Mouse (Mus musculus) cerebellum, postnatal 36 days (tissue): ENCODE results near the gene Fbxw8.

Experiments used
- DNase-seq, 2 experiments: peaks; one replicate each; pipeline ENCODE4 v3.0.0; 2021 to 2022; ENCODE audit warnings: mixed read lengths in 2 of 2

The Fbxw8 gene

GRCm38 (mm10) chr5:118155565-118155947, 292 bp upstream of the Fbxw8 start:
- DNase-seq, result no peak

GRCm38 (mm10) chr5:118149711-118150110, 5.6 kb downstream of the Fbxw8 start:
- no peak for DNase-seq

- no peak for DNase-seq
These were observed 8.0 kb downstream of the Fbxw8 start for GRCm38 (mm10) chr5:118147264-118147663.

- DNase-seq, result peak; percentile 36 to 38
These were observed 9.1 kb downstream of the Fbxw8 start for GRCm38 (mm10) chr5:118145999-118146679.

GRCm38 (mm10) chr5:118145458-118145857, 9.8 kb downstream of the Fbxw8 start:
- DNase-seq, result no peak

DNA sequence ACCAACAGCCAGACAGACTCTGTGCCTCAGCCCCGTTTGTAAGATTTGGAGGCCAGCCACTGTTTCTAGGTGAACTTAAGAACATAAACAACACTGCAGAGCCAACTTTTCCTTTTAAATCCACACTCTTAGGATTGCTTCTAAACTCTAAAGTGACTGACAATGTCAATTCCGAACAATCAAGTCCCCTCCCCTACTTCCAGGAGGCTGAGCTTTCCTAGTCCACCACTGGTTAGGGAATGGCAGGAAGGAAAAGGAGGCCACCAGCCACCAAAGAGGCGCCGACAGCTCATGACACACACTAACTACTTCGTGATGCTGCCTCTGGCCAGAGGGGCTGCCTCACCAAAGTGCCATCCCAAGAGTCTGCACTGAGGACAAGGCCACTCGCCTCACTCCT, 10.5 kb downstream of the Fbxw8 start:
- DNase-seq, result no peak

DNA sequence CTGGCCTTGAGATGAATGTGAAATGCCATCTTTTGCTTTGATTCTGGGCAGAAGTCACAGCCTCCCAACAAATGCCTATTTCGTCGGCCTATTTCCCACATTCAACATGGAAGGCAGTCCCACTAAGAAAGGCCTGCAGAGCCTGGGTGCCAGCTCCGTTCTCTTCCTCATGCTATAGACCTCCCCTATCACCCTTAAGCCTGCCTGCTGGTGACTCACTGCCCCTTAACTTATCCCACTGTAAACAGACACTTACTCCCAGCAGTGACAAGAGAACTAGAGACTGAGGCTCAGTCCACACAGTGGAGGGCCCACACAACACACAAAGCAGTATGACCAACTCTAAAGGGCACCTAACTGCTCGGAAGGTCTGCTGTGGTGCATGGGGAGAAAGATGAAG, 10.9 kb downstream of the Fbxw8 start:
- no peak for DNase-seq

- DNase-seq, result no peak
These were observed 11.8 kb downstream of the Fbxw8 start for GRCm38 (mm10) chr5:118143211-118144026.

- no peak for DNase-seq
These were observed 12.8 kb downstream of the Fbxw8 start for GRCm38 (mm10) chr5:118142471-118142870.

DNA sequence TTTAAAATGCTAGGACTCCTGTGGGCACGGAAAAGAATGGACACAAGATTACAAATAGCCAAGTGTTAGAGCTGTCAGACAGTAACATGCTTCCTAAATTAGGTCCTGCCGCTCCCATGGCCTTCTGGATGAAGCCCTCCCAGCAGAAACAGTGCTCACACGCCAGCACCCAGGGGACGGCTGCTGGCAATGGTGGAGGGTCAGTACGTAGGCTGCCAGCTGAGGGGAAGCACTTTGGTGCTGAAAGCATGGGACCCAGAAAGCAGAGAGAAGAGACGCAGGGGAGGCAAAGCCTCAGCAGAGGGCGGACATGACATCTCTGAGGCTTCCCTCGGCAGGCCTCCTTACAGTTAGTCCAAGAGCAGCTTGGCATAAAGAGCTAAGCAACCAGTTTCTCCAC, 15.6 kb downstream of the Fbxw8 start:
- no peak for DNase-seq

DNA sequence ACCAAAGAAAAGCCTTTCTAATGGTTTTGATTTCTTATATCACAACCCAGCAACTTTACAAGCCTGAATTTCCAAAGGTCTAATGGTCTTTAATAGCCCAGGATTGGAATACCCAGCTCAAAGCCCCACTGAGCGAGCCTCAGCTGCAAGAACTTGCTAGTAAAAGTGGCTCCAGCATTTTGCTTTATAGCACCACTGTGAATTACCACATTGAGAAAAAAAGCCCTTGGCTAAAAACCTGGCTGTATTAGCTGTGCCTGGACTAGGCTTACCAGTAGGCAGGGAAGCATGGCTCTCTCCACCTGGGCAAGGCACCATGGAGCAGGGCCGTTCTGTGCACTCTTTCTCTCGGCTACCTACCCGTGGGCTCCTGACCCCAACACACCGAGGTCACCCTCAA, 18.9 kb downstream of the Fbxw8 start:
- DNase-seq, result no peak

DNA sequence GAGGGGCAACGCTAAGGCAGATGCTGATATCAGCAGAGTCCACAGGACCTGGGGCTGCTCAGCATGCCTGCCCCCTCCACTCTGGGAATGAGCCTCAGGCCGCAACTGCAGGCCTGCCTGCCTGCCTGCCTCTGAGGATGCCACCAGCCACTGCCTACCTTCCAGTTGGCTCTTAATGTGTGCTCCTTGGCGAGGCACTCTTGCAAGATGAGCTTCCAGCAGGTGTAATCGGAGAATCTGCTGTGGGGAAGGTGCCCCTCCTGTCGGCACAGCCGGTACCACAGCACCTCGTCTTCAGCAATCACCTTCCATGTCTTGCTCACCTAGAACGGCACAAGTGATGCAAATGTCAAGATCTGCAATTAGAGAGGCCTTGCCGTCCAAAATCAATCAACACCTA, 26.6 kb downstream of the Fbxw8 start:
- no peak for DNase-seq

DNA sequence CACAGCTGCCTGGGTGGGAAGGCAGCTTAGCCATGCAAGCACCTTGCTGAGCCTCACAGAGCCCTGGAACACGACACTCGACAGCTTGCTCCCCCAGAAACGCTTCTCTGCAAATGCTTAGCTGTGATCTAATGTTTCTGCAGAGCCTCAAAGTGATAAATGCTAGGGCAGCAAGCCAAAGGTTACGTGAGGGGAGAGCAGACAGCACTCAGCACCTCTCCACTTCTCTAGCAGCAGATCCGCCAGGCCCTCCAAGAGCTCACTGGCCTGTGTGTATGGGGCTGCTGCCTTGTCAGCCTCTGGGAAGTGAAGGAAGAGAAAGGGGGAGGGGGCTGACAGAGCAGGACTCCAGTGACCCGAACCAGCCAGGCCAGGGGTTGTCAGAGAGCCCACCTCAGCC, 27.1 kb downstream of the Fbxw8 start:
- DNase-seq, result peak; percentile 39

DNA sequence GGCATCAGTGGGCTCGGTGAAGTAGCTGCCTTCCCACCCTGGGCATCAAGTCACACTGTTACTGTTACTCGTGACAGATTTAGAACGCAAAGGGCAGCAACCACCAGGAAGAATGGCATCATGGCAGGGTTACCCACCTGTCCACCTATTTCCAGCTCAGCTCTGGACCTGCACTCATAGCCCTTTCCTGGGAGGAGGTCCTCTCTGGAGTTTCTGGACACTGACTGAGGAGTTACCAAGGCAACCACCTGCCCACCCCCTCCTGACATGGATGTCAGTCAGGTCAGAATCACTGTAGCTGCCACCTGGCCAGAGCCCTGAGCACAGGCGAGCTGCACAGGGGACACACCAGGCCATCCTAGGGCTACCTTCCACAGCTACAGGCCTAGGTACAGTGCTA, 28.6 kb downstream of the Fbxw8 start:
- DNase-seq, result peak in 1 of 2 experiments; percentile 35

GRCm38 (mm10) chr5:118123096-118123495, 32.2 kb downstream of the Fbxw8 start:
- no peak for DNase-seq

DNA sequence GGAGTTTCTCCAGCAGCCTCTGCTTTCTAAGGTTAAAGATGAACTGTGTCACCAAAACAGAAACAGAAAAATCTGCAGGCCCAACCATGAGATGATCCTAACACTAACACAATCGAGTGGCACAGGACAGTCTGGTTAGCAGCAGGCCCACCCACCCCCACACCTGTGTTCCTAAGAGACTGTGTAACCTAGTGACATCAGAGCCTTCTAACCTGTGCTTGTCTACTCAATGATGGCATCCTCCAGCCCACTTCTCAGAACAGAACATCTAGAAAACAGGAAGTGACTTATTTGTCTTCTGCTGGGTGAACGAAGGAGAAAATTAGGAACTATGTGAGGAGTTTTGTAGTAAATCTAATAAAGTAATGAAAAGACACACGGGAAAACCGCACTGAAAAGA, 33.3 kb downstream of the Fbxw8 start:
- no peak for DNase-seq

DNA sequence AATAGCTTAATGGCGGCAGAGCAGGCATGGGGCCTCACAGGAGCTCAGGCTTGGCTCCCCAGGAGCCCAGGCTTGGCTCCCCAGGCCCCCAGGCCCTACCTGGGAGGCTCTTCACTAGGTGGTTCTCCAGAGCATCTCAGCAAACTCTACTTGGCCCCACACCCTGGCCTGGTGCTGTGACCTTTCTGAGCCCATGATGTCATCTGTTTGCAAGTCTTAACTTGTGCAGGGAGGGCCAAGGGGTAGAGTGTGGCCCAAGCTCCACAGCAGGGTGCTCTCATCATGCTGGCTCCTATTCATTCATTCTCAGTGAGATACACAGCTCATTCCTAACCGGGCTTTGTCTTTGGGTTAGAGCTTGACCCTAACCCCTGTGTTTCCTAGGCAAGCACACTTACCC, 34.6 kb downstream of the Fbxw8 start:
- no peak for DNase-seq

- DNase-seq, result no peak
These were observed 36.3 kb downstream of the Fbxw8 start for GRCm38 (mm10) chr5:118118922-118119321.

- no peak for DNase-seq
These were observed 36.9 kb downstream of the Fbxw8 start for GRCm38 (mm10) chr5:118118351-118118750.

- DNase-seq, result peak; percentile 46 to 56
These were observed 41.6 kb downstream of the Fbxw8 start for GRCm38 (mm10) chr5:118113617-118114016.

DNA sequence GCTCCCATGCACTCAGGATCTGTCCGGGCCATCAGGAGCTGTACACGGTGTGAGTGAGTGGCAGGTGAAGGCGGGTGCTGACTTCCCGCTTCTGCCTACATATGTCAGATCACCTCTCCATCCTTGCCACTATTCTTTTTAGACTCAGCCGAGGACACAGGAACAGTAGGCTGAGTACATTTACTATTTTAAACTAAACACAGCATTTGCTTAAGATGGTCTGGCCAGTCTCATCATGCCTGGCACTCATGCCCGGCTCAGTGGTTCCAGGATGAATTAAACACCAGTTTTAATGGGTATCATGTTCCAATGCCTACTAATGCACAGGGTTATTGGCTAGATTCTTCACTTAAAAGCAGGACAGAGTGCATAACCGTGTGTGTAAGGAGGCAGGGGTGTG, 42.2 kb downstream of the Fbxw8 start:
- peak in 1 of 2 experiments; percentile 24 for DNase-seq

DNA sequence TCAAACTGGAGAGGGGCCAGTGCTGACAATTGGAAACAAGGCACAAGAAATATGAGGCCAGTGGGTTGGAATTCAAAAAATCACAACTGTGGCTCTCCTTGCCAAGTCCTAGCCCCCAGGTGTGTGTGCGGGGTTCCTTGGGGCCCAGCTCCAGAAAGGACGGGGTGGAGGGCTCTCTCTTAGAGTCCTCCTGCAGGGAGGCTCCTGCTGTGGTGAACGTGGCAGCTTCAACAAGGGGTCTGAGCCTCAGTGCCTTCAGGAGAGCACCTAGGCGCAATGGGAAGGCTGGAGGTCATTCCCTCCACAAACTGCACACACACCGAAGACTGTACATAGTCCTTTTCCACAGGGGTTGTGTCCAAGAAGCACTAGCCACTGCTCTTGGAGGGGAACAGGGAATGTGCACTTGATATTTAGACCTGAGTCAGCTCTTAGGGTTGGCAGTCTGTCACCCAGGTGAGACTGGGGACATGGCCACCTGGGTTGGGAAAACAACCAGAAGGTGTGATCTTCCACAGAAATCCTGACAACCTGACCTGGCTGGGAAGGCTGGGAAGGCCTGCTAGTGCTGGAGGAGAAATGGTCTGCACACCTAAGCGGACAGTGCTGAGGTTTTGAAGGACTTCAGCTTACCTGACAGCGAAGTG, 46.3 kb downstream of the Fbxw8 start:
- DNase-seq, result peak; percentile 36 to 44

GRCm38 (mm10) chr5:118108124-118108793, 47.0 kb downstream of the Fbxw8 start:
- peak; percentile 93 for DNase-seq
